Mouse (Mus musculus): ENCODE results near the gene Pip4k2c. TPM values are rescaled to one million over a fixed set of nuclear protein-coding genes. Genes with fewer than 3 reads are reported as not detected.

Gene Pip4k2c
- polyA plus RNA-seq (2014; fragmentation: Nextera tagmentation; extraction: Ambion mirVana): 19.2 and 31.0 TPM in 2 replicates

DNA sequence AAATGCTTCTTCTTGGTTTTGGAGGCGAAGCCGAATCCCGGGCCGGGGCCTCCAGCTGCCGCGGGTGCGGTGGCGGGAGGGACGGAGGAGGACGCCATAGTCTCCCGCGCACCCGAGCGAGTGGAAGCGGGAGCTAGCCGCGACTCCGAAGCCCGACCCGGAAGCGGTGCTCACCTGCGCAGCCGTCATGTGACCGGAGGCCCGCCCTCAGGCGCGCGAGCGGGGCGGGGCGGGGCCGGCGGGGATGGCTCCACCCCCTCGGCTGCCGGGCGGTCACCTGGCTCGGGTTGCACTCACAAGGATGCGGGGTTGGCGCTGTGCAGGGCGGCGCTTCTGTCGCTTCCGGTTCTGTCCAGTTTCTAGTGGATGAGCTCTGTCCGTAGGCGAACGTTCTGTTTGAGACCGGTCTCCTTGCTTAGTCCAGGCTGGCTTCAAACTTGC, at the start of gene Pip4k2c:
Gene Pip4k2c, minus strand, starts transcription at position 172 of the 441 bp plus-strand sequence.
- H3K36me3 ChIP-seq (ENCODE audit: control insufficient read depth, insufficient read depth, low read length): peaks cover 19% of the 10 kb centered on the region

DNA sequence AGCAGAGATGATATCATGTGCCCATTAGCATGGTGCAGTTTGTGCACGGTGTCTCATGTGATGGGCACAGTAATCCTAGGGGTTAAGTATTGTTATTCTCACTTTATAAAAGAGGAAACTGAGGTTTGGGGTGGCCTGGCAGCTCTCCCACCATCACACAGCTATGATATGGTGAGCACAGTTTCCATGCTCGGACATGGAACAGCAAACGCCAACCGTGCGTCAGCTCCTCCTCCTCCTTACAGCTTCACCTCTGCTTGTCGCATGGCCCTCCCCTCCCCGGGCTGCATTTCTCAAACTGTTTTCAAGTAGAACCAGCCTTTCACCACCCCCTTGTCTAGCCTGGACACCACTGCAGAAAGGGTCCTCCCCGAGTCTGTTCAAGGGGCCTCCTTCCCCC, 47.1 kb upstream of the Pip4k2c start:
- Histone ChIP-seq H3K36me3 (ENCODE audit: control insufficient read depth, insufficient read depth, low read length) (no peaks in the 10 kb centered on the region), H3K4me1 (ENCODE audit: control insufficient read depth, insufficient read depth, low read length) (peaks cover 6% of the 10 kb centered on the region; the same call in 1 of the 2 replicates), H3K9me3 (ENCODE audit: control insufficient read depth, low read length) (no peaks in the 10 kb centered on the region), H3K27ac (ENCODE audit: low read depth, low read length) (no peak overlapping the region), H3K4me3 (ENCODE audit: low read length) (no peak overlapping the region), H3K27me3 (ENCODE audit: control insufficient read depth, insufficient read depth, low read length) (peaks cover 15% of the 10 kb centered on the region), H3K4me2 (replicated peaks; ENCODE audit: low read depth, low read length) (no peak overlapping the region), H3K9ac (ENCODE audit: low read depth, low read length) (no peak overlapping the region)
- 79% methylated on average over 8 of the region's 8 CpGs for WGBS
- ATAC-seq (ENCODE audit: low FRiP score, low TSS enrichment): no peak

More for the DNA sequence above, at the start of gene Pip4k2c:
- no peaks in the 10 kb centered on the region for H3K9me3 ChIP-seq (ENCODE audit: control insufficient read depth, low read length)
- H3K27me3 ChIP-seq (ENCODE audit: control insufficient read depth, insufficient read depth, low read length): no peaks in the 10 kb centered on the region
- H3K27ac ChIP-seq (ENCODE audit: low read depth, low read length): peak within 1 kb of the TSS; percentile 83
- H3K9ac ChIP-seq (ENCODE audit: low read depth, low read length): peak within 1 kb of the TSS; percentile 75
- 0% methylated on average over 35 of the region's 47 CpGs for WGBS
- peak within 1 kb of the TSS; percentile 57 for H3K4me2 ChIP-seq (replicated peaks; ENCODE audit: low read depth, low read length)
- peak within 1 kb of the TSS; percentile 74 for H3K4me3 ChIP-seq (ENCODE audit: low read length)
- 0 out of 2 replicates have a peak, but pooled peaks cover 6% of the 10 kb centered on the region for H3K4me1 ChIP-seq (ENCODE audit: control insufficient read depth, insufficient read depth, low read length)
- peak; percentile 95 for ATAC-seq (ENCODE audit: low FRiP score, low TSS enrichment)

- H3K27me3 ChIP-seq (ENCODE audit: control insufficient read depth, insufficient read depth, low read length): peaks cover 10% of the 10 kb centered on the region
- ATAC-seq (ENCODE audit: low FRiP score, low TSS enrichment): no peak
- no peak overlapping the region for H3K27ac ChIP-seq (ENCODE audit: low read depth, low read length)
- H3K4me2 ChIP-seq (replicated peaks; ENCODE audit: low read depth, low read length): no peak overlapping the region
- H3K9me3 ChIP-seq (ENCODE audit: control insufficient read depth, low read length): no peaks in the 10 kb centered on the region
- H3K36me3 ChIP-seq (ENCODE audit: control insufficient read depth, insufficient read depth, low read length): no peaks in the 10 kb centered on the region
- WGBS: 75% methylated on average over 6 of the region's 6 CpGs
- H3K4me3 ChIP-seq (ENCODE audit: low read length): no peak overlapping the region
- no peak overlapping the region for H3K9ac ChIP-seq (ENCODE audit: low read depth, low read length)
- peaks cover 2% of the 10 kb centered on the region; the same call in 1 of the 2 replicates for H3K4me1 ChIP-seq (ENCODE audit: control insufficient read depth, insufficient read depth, low read length)
Measured at GRCm38 (mm10) chr10:127257790-127258189, 46.4 kb upstream of the Pip4k2c start.

GRCm38 (mm10) chr10:127255625-127256345, 44.4 kb upstream of the Pip4k2c start:
- H3K4me2 ChIP-seq (replicated peaks; ENCODE audit: low read depth, low read length): no peak overlapping the region

GRCm38 (mm10) chr10:127250810-127251209, 39.4 kb upstream of the Pip4k2c start:
- no peak for ATAC-seq (ENCODE audit: low FRiP score, low TSS enrichment)
- WGBS: 70% methylated on average over 5 of the region's 5 CpGs
- Histone ChIP-seq H3K4me1 (ENCODE audit: control insufficient read depth, insufficient read depth, low read length) (no peaks in the 10 kb centered on the region), H3K27ac (ENCODE audit: low read depth, low read length) (no peak overlapping the region), H3K27me3 (ENCODE audit: control insufficient read depth, insufficient read depth, low read length) (no peaks in the 10 kb centered on the region), H3K9me3 (ENCODE audit: control insufficient read depth, low read length) (no peaks in the 10 kb centered on the region), H3K9ac (ENCODE audit: low read depth, low read length) (no peak overlapping the region), H3K4me3 (ENCODE audit: low read length) (no peak overlapping the region), H3K36me3 (ENCODE audit: control insufficient read depth, insufficient read depth, low read length) (no peaks in the 10 kb centered on the region), H3K4me2 (replicated peaks; ENCODE audit: low read depth, low read length) (no peak overlapping the region)

More at GRCm38 (mm10) chr10:127255625-127256345, 44.4 kb upstream of the Pip4k2c start:
- Histone ChIP-seq H3K4me1 (ENCODE audit: control insufficient read depth, insufficient read depth, low read length) (no peaks in the 10 kb centered on the region), H3K9ac (ENCODE audit: low read depth, low read length) (no peak overlapping the region), H3K27ac (ENCODE audit: low read depth, low read length) (no peak overlapping the region), H3K36me3 (ENCODE audit: control insufficient read depth, insufficient read depth, low read length) (no peaks in the 10 kb centered on the region), H3K4me3 (ENCODE audit: low read length) (no peak overlapping the region), H3K27me3 (ENCODE audit: control insufficient read depth, insufficient read depth, low read length) (no peaks in the 10 kb centered on the region), H3K9me3 (ENCODE audit: control insufficient read depth, low read length) (no peaks in the 10 kb centered on the region)
- ATAC-seq (ENCODE audit: low FRiP score, low TSS enrichment): peak; percentile 79
- 22% methylated on average over 14 of the region's 14 CpGs for WGBS

DNA sequence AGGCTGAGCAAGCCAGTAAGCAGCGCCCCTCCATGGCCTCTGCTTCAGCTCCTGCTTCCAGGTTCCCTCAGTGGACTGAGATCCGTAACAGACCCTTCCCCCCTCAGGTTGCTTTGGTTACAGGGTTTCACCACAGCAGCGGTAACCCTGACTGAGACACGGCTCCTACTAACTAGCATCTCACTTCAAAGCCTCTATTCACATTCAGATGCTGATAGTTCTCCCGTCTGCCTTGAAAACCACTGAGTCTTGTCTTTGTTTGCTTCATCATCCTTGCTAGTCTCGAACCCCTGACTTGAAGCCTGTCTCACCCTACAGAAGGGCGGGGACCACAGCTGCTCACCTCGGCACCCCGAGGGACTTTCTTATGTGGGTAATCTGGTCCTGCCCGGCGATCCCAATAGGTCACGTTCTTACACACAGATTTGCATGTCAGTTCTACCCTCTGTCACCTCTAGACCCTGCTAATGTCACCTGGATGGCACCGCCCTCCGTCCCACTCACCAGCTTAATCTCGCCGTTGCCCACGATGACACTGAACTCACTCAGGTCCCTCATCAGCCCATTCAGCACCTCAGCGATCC, 26.9 kb upstream of the Pip4k2c start:
- Histone ChIP-seq H3K4me1 (ENCODE audit: control insufficient read depth, insufficient read depth, low read length) (no peaks in the 10 kb centered on the region), H3K4me2 (replicated peaks; ENCODE audit: low read depth, low read length) (no peak overlapping the region), H3K27me3 (ENCODE audit: control insufficient read depth, insufficient read depth, low read length) (no peaks in the 10 kb centered on the region; the same call in 1 of the 2 replicates), H3K9ac (ENCODE audit: low read depth, low read length) (no peak overlapping the region), H3K27ac (ENCODE audit: low read depth, low read length) (no peak overlapping the region), H3K9me3 (ENCODE audit: control insufficient read depth, low read length) (no peaks in the 10 kb centered on the region), H3K4me3 (ENCODE audit: low read length) (no peak overlapping the region), H3K36me3 (ENCODE audit: control insufficient read depth, insufficient read depth, low read length) (no peaks in the 10 kb centered on the region)
- 74% methylated on average over 18 of the region's 18 CpGs for WGBS
- no peak for ATAC-seq (ENCODE audit: low FRiP score, low TSS enrichment)

DNA sequence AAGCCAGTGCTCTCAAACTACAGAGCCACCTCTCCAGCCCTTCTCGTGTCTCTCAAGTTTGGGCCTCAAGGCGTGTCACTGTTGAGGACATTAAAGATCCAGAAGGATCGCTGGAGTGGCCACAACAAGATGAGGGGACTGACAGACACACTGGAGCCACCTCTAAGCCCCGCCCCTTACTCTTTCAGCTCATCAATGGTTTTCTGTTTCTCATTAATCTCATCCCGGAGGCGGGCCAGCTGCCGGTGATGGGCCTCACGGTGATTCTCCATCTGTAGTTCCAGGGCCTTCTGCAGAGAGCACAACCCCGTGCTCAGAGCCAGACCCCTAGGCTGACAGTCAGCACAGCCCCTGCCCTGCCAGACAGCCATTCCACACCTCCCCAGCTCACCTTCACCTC, 25.2 kb upstream of the Pip4k2c start:
- 49% methylated on average over 9 of the region's 9 CpGs for WGBS
- Histone ChIP-seq H3K27me3 (ENCODE audit: control insufficient read depth, insufficient read depth, low read length) (no peaks in the 10 kb centered on the region; the same call in 1 of the 2 replicates), H3K4me2 (replicated peaks; ENCODE audit: low read depth, low read length) (no peak overlapping the region), H3K36me3 (ENCODE audit: control insufficient read depth, insufficient read depth, low read length) (no peaks in the 10 kb centered on the region), H3K4me3 (ENCODE audit: low read length) (no peak overlapping the region), H3K9me3 (ENCODE audit: control insufficient read depth, low read length) (no peaks in the 10 kb centered on the region), H3K4me1 (ENCODE audit: control insufficient read depth, insufficient read depth, low read length) (no peaks in the 10 kb centered on the region), H3K27ac (ENCODE audit: low read depth, low read length) (no peak overlapping the region), H3K9ac (ENCODE audit: low read depth, low read length) (no peak overlapping the region)
- no peak for ATAC-seq (ENCODE audit: low FRiP score, low TSS enrichment)

DNA sequence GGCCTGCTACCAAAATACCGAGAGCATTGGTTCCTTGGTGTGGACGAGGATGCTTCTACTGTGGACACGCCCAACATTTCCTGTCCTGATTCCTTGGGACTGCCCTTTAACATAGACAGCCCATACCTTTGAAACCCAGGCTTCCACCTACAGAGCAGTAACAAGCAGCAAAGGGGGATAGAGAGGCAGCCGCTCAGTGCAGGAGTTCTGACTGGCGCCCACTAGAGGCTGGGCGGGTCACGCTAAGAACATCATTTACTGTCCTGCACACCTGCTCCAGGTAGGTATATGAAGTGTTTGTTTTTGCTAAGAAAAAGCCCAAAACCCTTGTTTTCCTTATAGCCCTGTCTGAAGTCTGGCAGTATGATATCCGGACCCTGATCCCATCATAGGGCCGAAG, 21.8 kb upstream of the Pip4k2c start:
- Histone ChIP-seq H3K27ac (ENCODE audit: low read depth, low read length) (no peak overlapping the region), H3K36me3 (ENCODE audit: control insufficient read depth, insufficient read depth, low read length) (no peaks in the 10 kb centered on the region), H3K9ac (ENCODE audit: low read depth, low read length) (no peak overlapping the region), H3K27me3 (ENCODE audit: control insufficient read depth, insufficient read depth, low read length) (no peaks in the 10 kb centered on the region; the same call in 1 of the 2 replicates), H3K9me3 (ENCODE audit: control insufficient read depth, low read length) (no peaks in the 10 kb centered on the region), H3K4me3 (ENCODE audit: low read length) (no peak overlapping the region), H3K4me1 (ENCODE audit: control insufficient read depth, insufficient read depth, low read length) (no peaks in the 10 kb centered on the region), H3K4me2 (replicated peaks; ENCODE audit: low read depth, low read length) (no peak overlapping the region)
- WGBS: 80% methylated on average over 9 of the region's 9 CpGs
- no peak for ATAC-seq (ENCODE audit: low FRiP score, low TSS enrichment)

DNA sequence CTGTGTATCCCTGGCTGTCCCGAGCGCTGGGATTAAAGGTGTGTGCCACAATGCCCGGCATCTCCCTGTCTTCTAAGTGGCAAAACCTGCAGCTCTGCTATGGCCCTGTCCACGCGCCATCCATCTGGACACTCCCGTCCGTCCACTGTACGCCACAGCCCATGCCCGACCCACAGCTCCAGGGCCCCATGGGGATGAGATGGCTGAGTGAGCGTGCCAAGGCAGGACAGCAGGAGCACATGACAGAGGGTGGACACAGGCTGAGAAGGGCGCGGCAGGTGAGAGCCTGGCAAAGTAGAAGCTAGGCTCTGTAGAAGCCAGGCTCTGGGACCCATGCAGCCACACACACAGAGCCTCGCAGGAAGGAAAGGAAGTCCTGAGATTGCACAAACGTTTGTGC, 20.4 kb upstream of the Pip4k2c start:
- Histone ChIP-seq H3K9me3 (ENCODE audit: control insufficient read depth, low read length) (no peaks in the 10 kb centered on the region), H3K36me3 (ENCODE audit: control insufficient read depth, insufficient read depth, low read length) (no peaks in the 10 kb centered on the region), H3K4me2 (replicated peaks; ENCODE audit: low read depth, low read length) (no peak overlapping the region), H3K4me1 (ENCODE audit: control insufficient read depth, insufficient read depth, low read length) (no peaks in the 10 kb centered on the region), H3K4me3 (ENCODE audit: low read length) (no peak overlapping the region), H3K27ac (ENCODE audit: low read depth, low read length) (no peak overlapping the region), H3K27me3 (ENCODE audit: control insufficient read depth, insufficient read depth, low read length) (no peaks in the 10 kb centered on the region; the same call in 1 of the 2 replicates), H3K9ac (ENCODE audit: low read depth, low read length) (no peak overlapping the region)
- ATAC-seq (ENCODE audit: low FRiP score, low TSS enrichment): no peak
- 82% methylated on average over 14 of the region's 14 CpGs for WGBS

All from kidney, embryonic 14.5 days (tissue).